Mouse (Mus musculus) liver, adult 2 months (tissue): Measurements from ENCODE around the gene Dact2.

ENCODE experiments used
- CTCF ChIP-seq: fragments of 200-500 bp; IDR thresholded peaks from 2 replicates; pipeline ENCODE4 v1.5.1; 2011; ENCODE audit warnings: low read depth, low read length, control low read depth
- POLR2A ChIP-seq: fragments of 200-500 bp; IDR thresholded peaks from 2 replicates; pipeline ENCODE4 v1.6.1; 2011; ENCODE audit warnings: low read length, control low read depth; ENCODE audit not compliant: insufficient read depth; ENCODE audit errors: extremely low read depth

- no peak for TF ChIP-seq CTCF
- TF ChIP-seq POLR2A, result no peak
Measured at GRCm38 (mm10) chr17:14228381-14228780, 24.3 kb upstream of the Dact2 start.
